Mouse (Mus musculus): ENCODE results near the gene Drc7. TPM values are rescaled to one million over a fixed set of nuclear protein-coding genes. Genes with fewer than 3 reads are reported as not detected.

Drc7 gene
- total RNA-seq, 1 experiment from 2014 or later: 10.2 TPM

GRCm38 (mm10) chr8:95085432-95086141 lies 30.7 kb downstream of the Drc7 start:
- no peak for ATAC-seq (replicated peaks in 1 of 2; ENCODE audit: insufficient read depth in 1 of 2, low FRiP score in 2 of 2, low TSS enrichment in 1 of 2, low read depth in 1 of 2, poor library complexity in 2 of 2, severe bottlenecking in 2 of 2)

- ATAC-seq (replicated peaks in 1 of 2; ENCODE audit: insufficient read depth in 1 of 2, low FRiP score in 2 of 2, low TSS enrichment in 1 of 2, low read depth in 1 of 2, poor library complexity in 2 of 2, severe bottlenecking in 2 of 2): no peak
Observed at GRCm38 (mm10) chr8:95093574-95093973, 38.7 kb downstream of the Drc7 start.

GRCm38 (mm10) chr8:95099009-95099408 lies 44.1 kb downstream of the Drc7 start:
- ATAC-seq (replicated peaks in 1 of 2; ENCODE audit: insufficient read depth in 1 of 2, low FRiP score in 2 of 2, low TSS enrichment in 1 of 2, low read depth in 1 of 2, poor library complexity in 2 of 2, severe bottlenecking in 2 of 2): peak; percentile 47 to 57

- ATAC-seq (replicated peaks in 1 of 2; ENCODE audit: insufficient read depth in 1 of 2, low FRiP score in 2 of 2, low TSS enrichment in 1 of 2, low read depth in 1 of 2, poor library complexity in 2 of 2, severe bottlenecking in 2 of 2): no peak
Observed at GRCm38 (mm10) chr8:95101972-95102371, 47.1 kb downstream of the Drc7 start.

GRCm38 (mm10) chr8:95107306-95107705 lies 52.4 kb downstream of the Drc7 start:
- no peak; a peak in 1 of 4 replicates for ATAC-seq (replicated peaks in 1 of 2; ENCODE audit: insufficient read depth in 1 of 2, low FRiP score in 2 of 2, low TSS enrichment in 1 of 2, low read depth in 1 of 2, poor library complexity in 2 of 2, severe bottlenecking in 2 of 2)

- ATAC-seq (replicated peaks in 1 of 2; ENCODE audit: insufficient read depth in 1 of 2, low FRiP score in 2 of 2, low TSS enrichment in 1 of 2, low read depth in 1 of 2, poor library complexity in 2 of 2, severe bottlenecking in 2 of 2): no peak
Observed at GRCm38 (mm10) chr8:95112594-95112993, 57.7 kb downstream of the Drc7 start.

GRCm38 (mm10) chr8:95113108-95113507 lies 58.2 kb downstream of the Drc7 start:
- ATAC-seq (replicated peaks in 1 of 2; ENCODE audit: insufficient read depth in 1 of 2, low FRiP score in 2 of 2, low TSS enrichment in 1 of 2, low read depth in 1 of 2, poor library complexity in 2 of 2, severe bottlenecking in 2 of 2): no peak

GRCm38 (mm10) chr8:95113750-95114149 lies 58.8 kb downstream of the Drc7 start:
- peak; percentile 71 to 81 for ATAC-seq (replicated peaks in 1 of 2; ENCODE audit: insufficient read depth in 1 of 2, low FRiP score in 2 of 2, low TSS enrichment in 1 of 2, low read depth in 1 of 2, poor library complexity in 2 of 2, severe bottlenecking in 2 of 2)

- no peak for ATAC-seq (replicated peaks in 1 of 2; ENCODE audit: insufficient read depth in 1 of 2, low FRiP score in 2 of 2, low TSS enrichment in 1 of 2, low read depth in 1 of 2, poor library complexity in 2 of 2, severe bottlenecking in 2 of 2)
Observed at GRCm38 (mm10) chr8:95123455-95123854, 68.6 kb downstream of the Drc7 start.

GRCm38 (mm10) chr8:95126497-95126896 lies 71.6 kb downstream of the Drc7 start:
- ATAC-seq (replicated peaks in 1 of 2; ENCODE audit: insufficient read depth in 1 of 2, low FRiP score in 2 of 2, low TSS enrichment in 1 of 2, low read depth in 1 of 2, poor library complexity in 2 of 2, severe bottlenecking in 2 of 2): no peak

- no peak for ATAC-seq (replicated peaks in 1 of 2; ENCODE audit: insufficient read depth in 1 of 2, low FRiP score in 2 of 2, low TSS enrichment in 1 of 2, low read depth in 1 of 2, poor library complexity in 2 of 2, severe bottlenecking in 2 of 2)
Observed at GRCm38 (mm10) chr8:95127658-95128057, 72.8 kb downstream of the Drc7 start.

Other genes with a start within 250 kb of the Drc7 start
- not detected in 2 replicates for gene Ccl17, start 244.7 kb upstream of the Drc7 start, total RNA-seq (2017)
- 33.1 and 39.4 TPM in 2 replicates for gene Coq9, start 216.8 kb upstream of the Drc7 start, total RNA-seq (2017)
- gene Ciapin1, start 216.7 kb upstream of the Drc7 start, total RNA-seq (2017): 24.1 and 49.0 TPM in 2 replicates
- gene Polr2c, start 197.7 kb upstream of the Drc7 start, total RNA-seq (2017): 54.9 and 64.7 TPM in 2 replicates
- gene Dok4, start 178.8 kb upstream of the Drc7 start, total RNA-seq (2017): 0.13 and 0.30 TPM in 2 replicates
- 3.4 and 4.9 TPM in 2 replicates for gene Ccdc102a, start 137.0 kb upstream of the Drc7 start, total RNA-seq (2017)
- gene Adgrg5, start 131.4 kb upstream of the Drc7 start, total RNA-seq (2017): 0.25 TPM in 1 of 2 replicates, not detected in the other
- 565 and 601 TPM in 2 replicates for gene Adgrg1, start 80.4 kb upstream of the Drc7 start, total RNA-seq (2017)
- 114 and 161 TPM in 2 replicates for gene Adgrg3, start 37.4 kb upstream of the Drc7 start, total RNA-seq (2017)
- 15.4 and 32.0 TPM in 2 replicates for gene Katnb1, start 26.1 kb downstream of the Drc7 start, total RNA-seq (2017)
- 0.79 and 2.0 TPM in 2 replicates for gene Kifc3, start 147.7 kb downstream of the Drc7 start, total RNA-seq (2017)